Mouse (Mus musculus): ENCODE data around the gene Man2a1. TPM values are rescaled to one million over a fixed set of nuclear protein-coding genes. Genes with fewer than 3 reads are reported as not detected.

Man2a1 gene
- polyA plus RNA-seq, 1 experiment from 2014 or later = 9.1 TPM

DNA sequence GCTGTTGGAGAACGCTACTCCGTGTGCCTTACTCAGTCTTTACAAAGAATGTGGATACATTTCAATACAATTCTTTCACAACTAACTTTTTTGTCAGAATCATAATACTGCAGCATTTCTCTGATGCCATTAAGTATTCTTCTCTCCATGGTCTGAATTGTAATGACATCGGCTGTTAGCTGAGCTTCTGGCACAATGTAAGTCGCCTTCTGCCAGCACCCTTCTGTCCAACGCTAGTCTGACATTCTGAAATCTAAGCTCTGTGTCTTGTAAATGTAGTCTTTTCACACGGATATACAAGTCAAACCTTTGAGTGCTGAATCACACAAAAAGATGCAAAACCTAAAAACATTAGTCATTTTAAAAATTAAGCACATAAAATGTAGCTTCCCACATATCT lies 138.6 kb downstream of the Man2a1 start:
- 91% methylated on average over 6 of the region's 6 CpGs for WGBS
- Histone ChIP-seq H3K4me1 (ENCODE audit: control insufficient read depth, insufficient read depth, low read length) (no peaks in the 10 kb centered on the region), H3K9me3 (ENCODE audit: control insufficient read depth, low read length) (no peaks in the 10 kb centered on the region), H3K4me3 (ENCODE audit: low read length) (no peak overlapping the region), H3K27me3 (replicated peaks; ENCODE audit: control insufficient read depth, insufficient read depth, low read length) (no peaks in the 10 kb centered on the region), H3K36me3 (ENCODE audit: control insufficient read depth, insufficient read depth, low read length) (0 out of 2 replicates have a peak, but pooled peaks cover 8% of the 10 kb centered on the region), H3K4me2 (ENCODE audit: low read depth, low read length) (no peak overlapping the region), H3K27ac (ENCODE audit: low read length) (no peak overlapping the region), H3K9ac (ENCODE audit: low read depth, low read length) (no peak overlapping the region)
- ATAC-seq = no peak

GRCm38 (mm10) chr17:64742715-64743605 lies 142.4 kb downstream of the Man2a1 start:
- ATAC-seq = peak; percentile 83
- 59% methylated on average over 6 of the region's 6 CpGs for WGBS
- Histone ChIP-seq H3K9ac (ENCODE audit: low read depth, low read length) (no peak overlapping the region), H3K4me3 (ENCODE audit: low read length) (no peak overlapping the region), H3K4me2 (ENCODE audit: low read depth, low read length) (no peak overlapping the region), H3K9me3 (ENCODE audit: control insufficient read depth, low read length) (peaks cover 4% of the 10 kb centered on the region; the same call in 1 of the 2 replicates), H3K4me1 (ENCODE audit: control insufficient read depth, insufficient read depth, low read length) (no peaks in the 10 kb centered on the region), H3K27ac (ENCODE audit: low read length) (no peak overlapping the region), H3K27me3 (replicated peaks; ENCODE audit: control insufficient read depth, insufficient read depth, low read length) (no peaks in the 10 kb centered on the region), H3K36me3 (ENCODE audit: control insufficient read depth, insufficient read depth, low read length) (peaks cover 11% of the 10 kb centered on the region; the same call in 1 of the 2 replicates)

- 92% methylated on average over 13 of the region's 13 CpGs for WGBS
- ATAC-seq = no peak
- H3K9me3 ChIP-seq (ENCODE audit: control insufficient read depth, low read length) = peaks cover 4% of the 10 kb centered on the region; the same call in 1 of the 2 replicates
Measured at GRCm38 (mm10) chr17:64743606-64744300, 143.2 kb downstream of the Man2a1 start.

DNA sequence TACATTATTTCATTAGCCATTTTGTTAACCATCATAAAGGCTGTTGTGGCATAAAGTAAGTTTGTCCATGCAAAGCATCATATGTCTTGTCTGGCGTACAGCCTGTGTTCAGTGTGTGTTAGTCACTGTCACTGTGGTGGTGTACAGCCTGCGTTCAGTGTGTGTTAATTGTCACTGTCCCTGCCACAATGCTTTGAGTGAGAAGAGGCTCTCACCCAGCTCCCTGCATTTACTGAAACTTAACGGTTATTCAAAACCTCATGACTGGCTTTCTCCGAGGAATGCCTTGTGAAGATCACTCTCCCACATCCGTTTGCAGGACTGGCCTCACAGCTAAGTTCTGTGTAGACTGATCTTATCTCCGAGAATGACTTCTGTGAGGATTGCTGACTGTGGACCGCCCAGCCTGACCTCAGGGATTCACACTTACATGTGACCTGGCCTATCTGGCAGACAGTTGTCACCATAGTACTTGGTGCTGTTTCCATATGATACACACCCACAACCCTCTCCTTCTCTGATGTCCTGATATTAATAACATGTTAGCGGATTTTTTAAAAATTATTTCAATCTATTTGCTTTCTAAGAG lies 146.2 kb downstream of the Man2a1 start:
- Histone ChIP-seq H3K27me3 (replicated peaks; ENCODE audit: control insufficient read depth, insufficient read depth, low read length) (no peaks in the 10 kb centered on the region), H3K4me2 (ENCODE audit: low read depth, low read length) (no peak overlapping the region)
- 70% methylated on average over 8 of the region's 8 CpGs for WGBS

More at GRCm38 (mm10) chr17:64743606-64744300, 143.2 kb downstream of the Man2a1 start:
- H3K27me3 ChIP-seq (replicated peaks; ENCODE audit: control insufficient read depth, insufficient read depth, low read length) = no peaks in the 10 kb centered on the region
- peaks cover 11% of the 10 kb centered on the region; the same call in 1 of the 2 replicates for H3K36me3 ChIP-seq (ENCODE audit: control insufficient read depth, insufficient read depth, low read length)
- H3K4me2 ChIP-seq (ENCODE audit: low read depth, low read length) = no peak overlapping the region
- H3K4me1 ChIP-seq (ENCODE audit: control insufficient read depth, insufficient read depth, low read length) = no peaks in the 10 kb centered on the region
- H3K9ac ChIP-seq (ENCODE audit: low read depth, low read length) = no peak overlapping the region
- H3K4me3 ChIP-seq (ENCODE audit: low read length) = no peak overlapping the region
- no peak overlapping the region for H3K27ac ChIP-seq (ENCODE audit: low read length)

GRCm38 (mm10) chr17:64747461-64747860 lies 146.9 kb downstream of the Man2a1 start:
- H3K36me3 ChIP-seq (ENCODE audit: control insufficient read depth, insufficient read depth, low read length) = peaks cover 6% of the 10 kb centered on the region; the same call in 1 of the 2 replicates
- H3K4me1 ChIP-seq (ENCODE audit: control insufficient read depth, insufficient read depth, low read length) = no peaks in the 10 kb centered on the region
- H3K9ac ChIP-seq (ENCODE audit: low read depth, low read length) = no peak overlapping the region
- ATAC-seq = no peak
- no peak overlapping the region for H3K4me2 ChIP-seq (ENCODE audit: low read depth, low read length)
- no peaks in the 10 kb centered on the region for H3K27me3 ChIP-seq (replicated peaks; ENCODE audit: control insufficient read depth, insufficient read depth, low read length)
- H3K9me3 ChIP-seq (ENCODE audit: control insufficient read depth, low read length) = peaks cover 4% of the 10 kb centered on the region; the same call in 1 of the 2 replicates
- 62% methylated on average over 5 of the region's 5 CpGs for WGBS
- no peak overlapping the region for H3K4me3 ChIP-seq (ENCODE audit: low read length)
- no peak overlapping the region for H3K27ac ChIP-seq (ENCODE audit: low read length)

More for the DNA sequence above, 146.2 kb downstream of the Man2a1 start:
- Histone ChIP-seq H3K4me1 (ENCODE audit: control insufficient read depth, insufficient read depth, low read length) (no peaks in the 10 kb centered on the region), H3K9ac (ENCODE audit: low read depth, low read length) (no peak overlapping the region), H3K27ac (ENCODE audit: low read length) (no peak overlapping the region), H3K9me3 (ENCODE audit: control insufficient read depth, low read length) (peaks cover 4% of the 10 kb centered on the region; the same call in 1 of the 2 replicates), H3K4me3 (ENCODE audit: low read length) (no peak overlapping the region), H3K36me3 (ENCODE audit: control insufficient read depth, insufficient read depth, low read length) (peaks cover 6% of the 10 kb centered on the region; the same call in 1 of the 2 replicates)
- ATAC-seq = no peak

DNA sequence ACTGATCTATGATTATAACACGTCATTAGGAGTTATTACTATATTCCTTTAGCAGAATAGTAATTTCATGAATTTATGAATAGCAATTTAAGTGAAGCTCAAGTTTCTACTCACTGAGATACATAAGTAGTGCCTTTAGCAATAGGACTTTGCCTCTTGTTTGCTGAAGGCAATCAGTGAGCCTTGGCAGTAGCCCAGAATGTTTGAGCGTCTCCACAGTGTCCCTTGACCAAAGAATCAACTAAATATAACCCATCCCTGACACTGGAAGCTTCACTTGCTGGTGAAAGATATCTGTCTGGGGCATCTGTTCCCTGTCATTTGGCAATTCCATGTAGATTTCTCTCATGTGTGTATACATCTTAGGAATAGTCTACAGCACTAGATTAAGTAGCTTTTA lies 147.6 kb downstream of the Man2a1 start:
- 53% methylated on average over 2 of the region's 2 CpGs for WGBS
- no peaks in the 10 kb centered on the region for H3K27me3 ChIP-seq (replicated peaks; ENCODE audit: control insufficient read depth, insufficient read depth, low read length)

DNA sequence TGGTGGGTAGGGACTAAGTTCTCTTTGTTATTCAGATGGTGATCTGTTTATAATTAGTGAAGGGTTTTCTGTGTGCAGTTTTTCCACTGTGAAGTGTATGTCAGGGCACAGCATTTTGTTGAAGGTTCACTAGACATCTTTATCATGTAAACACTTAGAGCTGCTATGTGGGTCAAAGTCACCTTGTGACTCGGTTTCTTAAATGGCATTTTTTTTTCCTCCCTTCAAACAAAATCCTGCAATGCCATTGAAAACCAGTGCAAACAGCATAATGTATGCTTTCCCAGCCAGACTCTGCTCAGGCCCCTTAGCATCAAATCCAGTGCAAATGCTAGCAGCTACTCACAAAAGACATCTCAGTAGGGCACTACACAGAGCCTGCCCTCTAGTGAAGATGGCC lies 148.6 kb downstream of the Man2a1 start:
- peaks cover 4% of the 10 kb centered on the region; the same call in 1 of the 2 replicates for H3K9me3 ChIP-seq (ENCODE audit: control insufficient read depth, low read length)
- H3K27ac ChIP-seq (ENCODE audit: low read length) = no peak overlapping the region
- H3K4me1 ChIP-seq (ENCODE audit: control insufficient read depth, insufficient read depth, low read length) = no peaks in the 10 kb centered on the region
- H3K9ac ChIP-seq (ENCODE audit: low read depth, low read length) = no peak overlapping the region
- H3K4me2 ChIP-seq (ENCODE audit: low read depth, low read length) = no peak overlapping the region
- ATAC-seq = no peak
- H3K27me3 ChIP-seq (replicated peaks; ENCODE audit: control insufficient read depth, insufficient read depth, low read length) = no peaks in the 10 kb centered on the region
- WGBS = 69% methylated on average over 1 of the region's 1 CpGs
- peaks cover 6% of the 10 kb centered on the region; the same call in 1 of the 2 replicates for H3K36me3 ChIP-seq (ENCODE audit: control insufficient read depth, insufficient read depth, low read length)
- H3K4me3 ChIP-seq (ENCODE audit: low read length) = no peak overlapping the region

More for the DNA sequence above, 147.6 kb downstream of the Man2a1 start:
- Histone ChIP-seq H3K9ac (ENCODE audit: low read depth, low read length) (no peak overlapping the region), H3K36me3 (ENCODE audit: control insufficient read depth, insufficient read depth, low read length) (peaks cover 6% of the 10 kb centered on the region; the same call in 1 of the 2 replicates), H3K9me3 (ENCODE audit: control insufficient read depth, low read length) (peaks cover 4% of the 10 kb centered on the region; the same call in 1 of the 2 replicates), H3K4me2 (ENCODE audit: low read depth, low read length) (no peak overlapping the region), H3K27ac (ENCODE audit: low read length) (no peak overlapping the region), H3K4me3 (ENCODE audit: low read length) (no peak overlapping the region), H3K4me1 (ENCODE audit: control insufficient read depth, insufficient read depth, low read length) (no peaks in the 10 kb centered on the region)
- ATAC-seq = no peak

GRCm38 (mm10) chr17:64751249-64751648 lies 150.7 kb downstream of the Man2a1 start:
- Histone ChIP-seq H3K9me3 (ENCODE audit: control insufficient read depth, low read length) (no peaks in the 10 kb centered on the region), H3K4me1 (ENCODE audit: control insufficient read depth, insufficient read depth, low read length) (no peaks in the 10 kb centered on the region), H3K27ac (ENCODE audit: low read length) (no peak overlapping the region), H3K27me3 (replicated peaks; ENCODE audit: control insufficient read depth, insufficient read depth, low read length) (no peaks in the 10 kb centered on the region), H3K9ac (ENCODE audit: low read depth, low read length) (no peak overlapping the region), H3K36me3 (ENCODE audit: control insufficient read depth, insufficient read depth, low read length) (peaks cover 2% of the 10 kb centered on the region; the same call in 1 of the 2 replicates), H3K4me3 (ENCODE audit: low read length) (no peak overlapping the region), H3K4me2 (ENCODE audit: low read depth, low read length) (no peak overlapping the region)
- 88% methylated on average over 5 of the region's 5 CpGs for WGBS
- ATAC-seq = no peak
